Mouse (Mus musculus) bone marrow macrophage, adult 2 months (primary cell): ENCODE results near the gene Tspan9.

Experiments
- CTCF ChIP-seq: IDR thresholded peaks from 2 replicates; pipeline ENCODE4 v1.5.1; 2012; ENCODE audit warnings: low read depth, mild to moderate bottlenecking, low read length, moderate library complexity
- POLR2A ChIP-seq: IDR thresholded peaks from 2 replicates; pipeline ENCODE4 v1.6.1; 2012; ENCODE audit warnings: mild to moderate bottlenecking, low read depth, low read length, borderline replicate concordance

- TF ChIP-seq CTCF (no peak), POLR2A (no peak)
Measured at GRCm38 (mm10) chr6:128116836-128117542, 26.4 kb downstream of the Tspan9 start.
